ENCODE assay signal across 8 mouse cellular contexts in the genomic region with DNA sequence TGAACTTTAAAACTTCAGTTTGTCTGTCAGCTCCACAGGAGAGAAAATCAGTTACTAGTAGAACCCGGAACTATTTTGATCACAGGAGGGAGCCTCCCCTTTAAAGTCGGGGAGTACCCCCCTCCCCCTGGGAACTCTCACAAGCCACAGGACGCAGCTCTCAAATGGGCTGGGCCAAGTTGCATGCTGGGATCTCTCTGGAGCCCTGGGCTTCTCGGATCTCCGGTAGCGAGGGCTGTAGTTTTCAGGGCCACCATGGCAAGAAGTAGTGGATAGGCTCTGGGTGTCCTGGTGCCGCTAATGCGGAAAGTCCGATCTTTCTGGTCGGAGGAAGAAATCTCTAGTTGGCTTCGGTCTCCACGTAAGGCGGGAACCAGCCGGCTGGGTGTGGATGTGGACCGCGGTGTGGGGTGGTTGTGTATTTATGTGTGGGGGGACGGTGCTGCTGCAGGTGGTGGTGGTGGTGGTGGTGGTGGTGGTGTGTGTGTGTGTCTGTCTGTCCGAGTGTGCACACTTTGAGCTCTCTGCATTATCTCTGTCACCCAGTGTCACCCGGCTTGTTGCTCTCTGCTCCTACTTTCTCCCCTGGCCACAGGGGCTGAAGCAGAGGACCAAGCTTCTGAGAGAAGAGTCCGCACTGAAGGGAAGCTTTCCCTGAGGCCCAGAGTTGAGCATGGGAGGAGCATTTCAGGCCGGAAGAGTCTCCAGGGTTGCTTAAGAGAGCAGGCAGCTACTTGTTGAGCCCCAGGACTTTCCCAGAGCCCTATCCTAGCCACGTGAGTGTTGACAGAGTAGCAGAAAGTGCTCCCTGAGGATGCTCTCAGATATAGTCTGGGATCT. TPM values are rescaled to one million over a fixed set of nuclear protein-coding genes. Genes with fewer than 3 reads are reported as not detected.
A peak's percentile ranks its signal among the peaks of the same experiment; 100 is the strongest.
DNase-seq lines count a peak whose midpoint lies in the region; ATAC-seq lines count a peak whose summit lies in the region.

No protein-coding gene starts in this region.

- DNase-seq in adrenal gland, adult (ENCODE audit: inconsistent age in 2 of 2, low spot score in 1 of 2), result peak; percentile 86 to 95
- peak; percentile 83 for DNase-seq in kidney, adult 11 months
- peak; percentile 43 for DNase-seq in left cerebral cortex, postnatal 4 days
- peak; percentile 96 for DNase-seq in midbrain, embryonic 11.5 days (ENCODE audit: low spot score, missing footprints)
- DNase-seq in right cerebral cortex, postnatal 4 days, result peak; percentile 42
- DNase-seq in yolk sac, embryonic 10.5 days (ENCODE audit: low spot score), result peak; percentile 66

- H3K4me3 ChIP-seq in embryonic facial prominence, embryonic 12.5 days, result peak overlapping the region; percentile 62
- peak overlapping the region; percentile 63 for H3K4me3 ChIP-seq in midbrain, embryonic 11.5 days (ENCODE audit: low read depth, low read length)

- H3K9me3 ChIP-seq in embryonic facial prominence, embryonic 12.5 days, result no peaks in the 10 kb centered on the region
- H3K9me3 ChIP-seq in midbrain, embryonic 11.5 days (ENCODE audit: control insufficient read depth, low read length), result no peaks in the 10 kb centered on the region

- peak; percentile 84 for ATAC-seq in embryonic facial prominence, embryonic 12.5 days (ENCODE audit: insufficient number of reproducible peaks, insufficient read depth, low FRiP score, low TSS enrichment)
- ATAC-seq in granulocyte monocyte progenitor cell, adult 5-6 weeks (replicated peaks; ENCODE audit: poor library complexity, severe bottlenecking), result peak; percentile 97
- ATAC-seq in midbrain, embryonic 11.5 days (ENCODE audit: low FRiP score), result peak; percentile 85

- H3K36me3 ChIP-seq in embryonic facial prominence, embryonic 12.5 days, result peaks cover 15% of the 10 kb centered on the region
- 0 out of 2 replicates have a peak, but pooled peaks cover 2% of the 10 kb centered on the region for H3K36me3 ChIP-seq in midbrain, embryonic 11.5 days (ENCODE audit: control insufficient read depth, insufficient read depth, low read length)

- no peaks in the 10 kb centered on the region for H3K27me3 ChIP-seq in embryonic facial prominence, embryonic 12.5 days
- H3K27me3 ChIP-seq in midbrain, embryonic 11.5 days (ENCODE audit: control insufficient read depth, insufficient read depth, low read length), result no peaks in the 10 kb centered on the region

- H3K4me2 ChIP-seq in embryonic facial prominence, embryonic 12.5 days (replicated peaks), result peak overlapping the region; percentile 81
- peak overlapping the region; percentile 74 for H3K4me2 ChIP-seq in midbrain, embryonic 11.5 days

- H3K9ac ChIP-seq in embryonic facial prominence, embryonic 12.5 days, result peak overlapping the region; percentile 66
- H3K9ac ChIP-seq in midbrain, embryonic 11.5 days (ENCODE audit: low read length), result peak overlapping the region; percentile 77

- H3K4me1 ChIP-seq in embryonic facial prominence, embryonic 12.5 days, result peaks cover 9% of the 10 kb centered on the region; the same call in 1 of the 2 replicates
- 0 out of 2 replicates have a peak, but pooled peaks cover 2% of the 10 kb centered on the region for H3K4me1 ChIP-seq in midbrain, embryonic 11.5 days (ENCODE audit: control insufficient read depth, insufficient read depth, low read length)

- intact Hi-C loops in left cerebral cortex, postnatal 4 days (cut with DNase I), result loop anchor here (10.0 kb wide), 1 partner anchor 64 kb away; a partner anchor contains a TSS

- peak overlapping the region; percentile 67 for H3K27ac ChIP-seq in embryonic facial prominence, embryonic 12.5 days
- no peak overlapping the region; the same call in 1 of the 2 replicates for H3K27ac ChIP-seq in midbrain, embryonic 11.5 days (ENCODE audit: low read depth, low read length)

- 1% methylated on average over 22 of the region's 22 CpGs for WGBS in embryonic facial prominence, embryonic 12.5 days
- WGBS in midbrain, embryonic 11.5 days, result under 1% methylated on average over 22 of the region's 22 CpGs

RNA-seq across cellular contexts. Expression of a gene that starts 3.3 kb away (rescaled TPM):
- polyA plus RNA-seq in embryonic facial prominence, embryonic 12.5 days (2016; fragmentation: Nextera tagmentation; extraction: Ambion mirVana), result 3.9 and 4.5 TPM in 2 replicates
- 4.7 and 9.4 TPM in 2 replicates for total RNA-seq in granulocyte monocyte progenitor cell, adult 5-6 weeks (2014; fragmentation: Nextera tagmentation)
- 6.1 and 13.1 TPM in 2 replicates for total RNA-seq in granulocyte monocyte progenitor cell, adult 5-6 weeks (2017)
- total RNA-seq in left cerebral cortex, postnatal 4 days (2021), result 1 to 10 TPM; 3.6 to 4.0 TPM
- 3.0 and 3.9 TPM in 2 replicates for polyA plus RNA-seq in midbrain, embryonic 11.5 days (2014; fragmentation: Nextera tagmentation; extraction: Ambion mirVana)

RNA-seq across cellular contexts. Expression of a gene that starts 22.2 kb away (rescaled TPM):
- polyA plus RNA-seq in embryonic facial prominence, embryonic 12.5 days (2016; fragmentation: Nextera tagmentation; extraction: Ambion mirVana), result 9.4 and 10.5 TPM in 2 replicates
- total RNA-seq in granulocyte monocyte progenitor cell, adult 5-6 weeks (2014; fragmentation: Nextera tagmentation), result 0.88 and 3.9 TPM in 2 replicates
- total RNA-seq in granulocyte monocyte progenitor cell, adult 5-6 weeks (2017), result 7.4 and 8.9 TPM in 2 replicates
- total RNA-seq in left cerebral cortex, postnatal 4 days (2021), result 1 to 10 TPM; 5.8 to 6.2 TPM
- polyA plus RNA-seq in midbrain, embryonic 11.5 days (2014; fragmentation: Nextera tagmentation; extraction: Ambion mirVana), result 12.3 and 13.1 TPM in 2 replicates

RNA-seq across cellular contexts. Expression of a gene that starts 53.6 kb away (rescaled TPM):
- 2.2 and 3.1 TPM in 2 replicates for polyA plus RNA-seq in embryonic facial prominence, embryonic 12.5 days (2016; fragmentation: Nextera tagmentation; extraction: Ambion mirVana)
- total RNA-seq in granulocyte monocyte progenitor cell, adult 5-6 weeks (2014; fragmentation: Nextera tagmentation), result 9.5 and 10.6 TPM in 2 replicates
- total RNA-seq in granulocyte monocyte progenitor cell, adult 5-6 weeks (2017), result 4.1 and 7.3 TPM in 2 replicates
- total RNA-seq in left cerebral cortex, postnatal 4 days (2021), result 1 to 10 TPM; 8.2 to 9.2 TPM
- 2.4 and 2.8 TPM in 2 replicates for polyA plus RNA-seq in midbrain, embryonic 11.5 days (2014; fragmentation: Nextera tagmentation; extraction: Ambion mirVana)

Comparison
In these comparisons a context has a peak if more than half of its experiments do, and no peak if none do; other contexts are left out.
1. DNase-seq: peak in every context shown above with its lines; median percentile 96 in midbrain, embryonic 11.5 days; 90 in adrenal gland, adult; 83 in kidney, adult 11 months; 66 in yolk sac, embryonic 10.5 days; 43 in left cerebral cortex, postnatal 4 days; 42 in right cerebral cortex, postnatal 4 days.